Mouse (Mus musculus) embryonic facial prominence, embryonic 14.5 days (tissue): ENCODE results near the gene Vangl2. TPM values are rescaled to one million over a fixed set of nuclear protein-coding genes. Genes with fewer than 3 reads are reported as not detected.

Experiments used
- ATAC-seq: fragments of 200-750 bp; cut with Nextera tagmentation; 2 replicates; pipeline ENCODE4 v1.8.0; 2017; ENCODE audit warnings: low read depth, moderate number of reproducible peaks, moderate TSS enrichment
- DNase-seq: peaks from one replicate; pipeline ENCODE4 v3.0.0-alpha.2; 2015; ENCODE audit warnings: low spot score
- H3K27ac ChIP-seq: fragments of 300-500 bp; sonication (generic); replicated peaks from 2 replicates; pipeline ENCODE4 v1.5.1; 2014; ENCODE audit warnings: low read depth, mild to moderate bottlenecking, low read length, moderate library complexity
- H3K27me3 ChIP-seq: fragments of 300-500 bp; sonication (generic); replicated peaks from 2 replicates; pipeline ENCODE4 v1.6.1; 2014; ENCODE audit warnings: low read length; ENCODE audit not compliant: control insufficient read depth, insufficient read depth
- H3K36me3 ChIP-seq: fragments of 300-500 bp; sonication (generic); 2 replicates; pipeline ENCODE4 v1.6.1; 2014; ENCODE audit warnings: low read length, mixed read lengths; ENCODE audit not compliant: control insufficient read depth, insufficient read depth
- H3K4me1 ChIP-seq: fragments of 300-500 bp; sonication (generic); 2 replicates; pipeline ENCODE4 v1.6.1; 2014; ENCODE audit warnings: antibody characterized with exemption, low read length; ENCODE audit not compliant: control insufficient read depth, insufficient read depth
- H3K4me2 ChIP-seq: fragments of 300-500 bp; sonication (generic); 2 replicates; pipeline ENCODE4 v1.6.1; 2014; ENCODE audit warnings: low read depth, mild to moderate bottlenecking, low read length, moderate library complexity, mixed read lengths
- H3K4me3 ChIP-seq: fragments of 300-500 bp; sonication (generic); 2 replicates; pipeline ENCODE4 v1.5.1; 2014; ENCODE audit warnings: low read depth, mild to moderate bottlenecking, low read length
- H3K9ac ChIP-seq: fragments of 300-500 bp; sonication (generic); 2 replicates; pipeline ENCODE4 v1.6.1; 2014; ENCODE audit warnings: low read depth, mild to moderate bottlenecking, low read length, moderate library complexity, mixed read lengths
- H3K9me3 ChIP-seq: fragments of 300-500 bp; sonication (generic); 2 replicates; pipeline ENCODE4 v1.6.1; 2016; ENCODE audit warnings: low read length; ENCODE audit not compliant: control insufficient read depth
- WGBS: fragments of 180-500 bp; shearing (Covaris S2); extraction: QIAGEN DNeasy Blood & Tissue Kit; methylation state at CpG from one replicate; pipeline ENCODE4 v1.1.7; 2014; 5-methylcytosine and 5-hydroxymethylcytosine counted together
- polyA plus RNA-seq: library from polyadenylated mRNA; unstranded; fragments of >200 nt; fragmentation: Nextera tagmentation; extraction: Ambion mirVana; gene quantifications from 2 replicates; pipeline ENCODE4 v1.2.1, GENCODE M21; 2014

The Vangl2 gene
- polyA plus RNA-seq, 1 experiment from 2014 or later: 13.5 TPM

DNA sequence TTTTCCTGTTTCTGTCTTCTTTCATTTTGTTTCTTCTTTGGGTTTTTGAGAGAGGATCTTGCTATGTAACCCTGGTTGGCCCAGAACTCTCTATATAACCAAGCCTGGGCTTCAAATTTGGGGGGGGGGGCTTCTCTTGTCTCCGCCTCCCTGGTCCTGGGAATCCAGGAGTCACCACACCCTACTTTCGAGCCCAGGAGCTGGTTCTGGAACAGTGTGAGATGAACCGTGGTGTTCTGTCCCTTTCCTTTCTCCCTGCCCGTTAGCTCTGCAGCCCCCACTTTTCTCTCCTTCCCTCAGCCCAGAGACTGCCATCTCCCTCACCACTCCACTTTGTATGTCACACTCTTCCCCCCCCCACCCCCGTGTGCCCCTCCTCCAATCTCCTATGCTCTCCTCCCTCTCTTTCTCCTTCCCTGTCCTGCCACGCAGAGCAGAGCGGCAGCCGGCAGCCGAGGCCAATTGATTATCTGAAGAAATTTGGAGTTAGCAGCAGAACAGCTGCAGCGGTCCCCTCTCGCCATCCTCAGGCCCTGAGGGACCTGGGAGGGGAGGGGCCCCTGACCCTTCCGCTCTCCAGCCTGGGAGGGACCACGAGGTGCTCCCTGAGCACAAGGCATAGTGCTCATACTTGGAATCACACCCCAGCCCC lies 21.0 kb upstream of the Vangl2 start:
- Histone ChIP-seq H3K27ac (peak overlapping the region; percentile 58), H3K36me3 (no peaks in the 10 kb centered on the region), H3K4me1 (peaks cover 14% of the 10 kb centered on the region), H3K9ac (peak overlapping the region; percentile 37; the same call in 1 of the 2 replicates), H3K4me3 (no peak overlapping the region), H3K9me3 (no peaks in the 10 kb centered on the region), H3K27me3 (peaks cover 23% of the 10 kb centered on the region), H3K4me2 (peak overlapping the region; percentile 24; the same call in 1 of the 2 replicates)
- ATAC-seq: peak; percentile 39
- peak; percentile 66 for DNase-seq
- WGBS: 17% methylated on average over 13 of the region's 13 CpGs

GRCm38 (mm10) chr1:172048241-172048734 lies 20.0 kb upstream of the Vangl2 start:
- ATAC-seq (peak; percentile 34; the same call in 1 of the 2 replicates), DNase-seq (peak; percentile 46)
- Histone ChIP-seq H3K27ac (peak overlapping the region; percentile 58), H3K4me3 (0 out of 2 replicates have a peak overlapping the region, but pooled peaks have one; percentile 16), H3K9me3 (no peaks in the 10 kb centered on the region), H3K9ac (no peak overlapping the region), H3K27me3 (peaks cover 14% of the 10 kb centered on the region), H3K36me3 (no peaks in the 10 kb centered on the region), H3K4me2 (peak overlapping the region; percentile 24; the same call in 1 of the 2 replicates), H3K4me1 (peaks cover 5% of the 10 kb centered on the region; the same call in 1 of the 2 replicates)
- 31% methylated on average over 6 of the region's 6 CpGs for WGBS

DNA sequence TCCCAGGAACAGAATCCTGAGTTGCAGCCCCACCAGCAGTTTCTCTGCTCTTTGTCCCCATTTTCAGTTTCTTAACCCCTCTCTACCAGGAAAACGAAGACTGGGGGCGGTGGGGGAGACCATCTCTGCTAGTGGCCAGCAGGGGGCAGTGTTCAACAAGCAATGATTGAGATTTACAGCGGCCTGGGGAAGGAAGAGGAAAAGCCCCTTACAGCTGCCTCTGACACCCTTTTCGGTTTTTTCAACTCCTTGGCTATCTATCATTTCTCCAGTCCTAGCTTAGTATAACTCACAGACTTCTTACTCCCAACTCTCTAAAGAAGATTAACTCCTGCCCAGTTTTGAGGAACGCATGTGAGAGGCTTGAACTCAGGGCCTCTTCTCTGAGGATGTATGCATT lies 18.7 kb upstream of the Vangl2 start:
- Histone ChIP-seq H3K4me1 (no peaks in the 10 kb centered on the region; the same call in 1 of the 2 replicates), H3K27ac (no peak overlapping the region), H3K27me3 (peaks cover 3% of the 10 kb centered on the region; the same call in 1 of the 2 replicates), H3K36me3 (no peaks in the 10 kb centered on the region), H3K9ac (no peak overlapping the region), H3K9me3 (no peaks in the 10 kb centered on the region), H3K4me3 (no peak overlapping the region), H3K4me2 (peak overlapping the region; percentile 15; the same call in 1 of the 2 replicates)
- WGBS: 18% methylated on average over 4 of the region's 5 CpGs
- DNase-seq (peak; percentile 88), ATAC-seq (peak; percentile 64; the same call in 1 of the 2 replicates)

- Histone ChIP-seq H3K4me3 (no peak overlapping the region), H3K4me1 (no peaks in the 10 kb centered on the region; the same call in 1 of the 2 replicates), H3K36me3 (no peaks in the 10 kb centered on the region), H3K4me2 (no peak overlapping the region), H3K27ac (no peak overlapping the region), H3K9me3 (no peaks in the 10 kb centered on the region), H3K27me3 (peaks cover 3% of the 10 kb centered on the region; the same call in 1 of the 2 replicates), H3K9ac (no peak overlapping the region)
- no peak for ATAC-seq
- no peak for DNase-seq
- WGBS: 72% methylated on average over 8 of the region's 8 CpGs
These were observed 18.2 kb upstream of the Vangl2 start for GRCm38 (mm10) chr1:172046410-172046809.

GRCm38 (mm10) chr1:172029914-172030313 lies 1.7 kb upstream of the Vangl2 start:
- ATAC-seq (no peak), DNase-seq (no peak)
- Histone ChIP-seq H3K27ac (no peak overlapping the region), H3K9me3 (no peaks in the 10 kb centered on the region), H3K36me3 (no peaks in the 10 kb centered on the region), H3K9ac (no peak overlapping the region), H3K4me2 (no peak overlapping the region), H3K27me3 (no peaks in the 10 kb centered on the region), H3K4me1 (peaks cover 17% of the 10 kb centered on the region), H3K4me3 (no peak overlapping the region)
- WGBS: 89% methylated on average over 2 of the region's 2 CpGs

DNA sequence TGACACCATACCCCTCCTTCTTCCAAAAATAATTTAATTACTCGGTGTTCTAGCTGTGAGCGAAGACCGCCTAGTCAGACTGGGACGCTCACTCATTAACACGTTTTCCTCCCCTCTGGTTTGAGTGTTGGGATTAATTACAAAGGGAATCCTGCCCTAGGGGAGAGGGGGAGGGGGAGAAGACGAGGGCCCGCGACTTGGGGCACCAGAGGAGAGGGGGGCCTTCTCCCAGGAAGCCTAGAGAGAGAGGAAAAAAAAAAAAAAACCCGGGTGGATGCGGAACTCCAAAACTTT lies 488 bp downstream of the Vangl2 start:
- H3K27me3 ChIP-seq: no peaks in the 10 kb centered on the region
- H3K27ac ChIP-seq: peak overlapping the region; percentile 95
- 6% methylated on average over 10 of the region's 10 CpGs for WGBS
- H3K9me3 ChIP-seq: no peaks in the 10 kb centered on the region
- H3K9ac ChIP-seq: peak overlapping the region; percentile 92
- H3K4me1 ChIP-seq: peaks cover 24% of the 10 kb centered on the region
- H3K4me3 ChIP-seq: peak overlapping the region; percentile 81
- H3K4me2 ChIP-seq: peak overlapping the region; percentile 65
- no peaks in the 10 kb centered on the region for H3K36me3 ChIP-seq
- DNase-seq (no peak), ATAC-seq (peak; percentile 19)

DNA sequence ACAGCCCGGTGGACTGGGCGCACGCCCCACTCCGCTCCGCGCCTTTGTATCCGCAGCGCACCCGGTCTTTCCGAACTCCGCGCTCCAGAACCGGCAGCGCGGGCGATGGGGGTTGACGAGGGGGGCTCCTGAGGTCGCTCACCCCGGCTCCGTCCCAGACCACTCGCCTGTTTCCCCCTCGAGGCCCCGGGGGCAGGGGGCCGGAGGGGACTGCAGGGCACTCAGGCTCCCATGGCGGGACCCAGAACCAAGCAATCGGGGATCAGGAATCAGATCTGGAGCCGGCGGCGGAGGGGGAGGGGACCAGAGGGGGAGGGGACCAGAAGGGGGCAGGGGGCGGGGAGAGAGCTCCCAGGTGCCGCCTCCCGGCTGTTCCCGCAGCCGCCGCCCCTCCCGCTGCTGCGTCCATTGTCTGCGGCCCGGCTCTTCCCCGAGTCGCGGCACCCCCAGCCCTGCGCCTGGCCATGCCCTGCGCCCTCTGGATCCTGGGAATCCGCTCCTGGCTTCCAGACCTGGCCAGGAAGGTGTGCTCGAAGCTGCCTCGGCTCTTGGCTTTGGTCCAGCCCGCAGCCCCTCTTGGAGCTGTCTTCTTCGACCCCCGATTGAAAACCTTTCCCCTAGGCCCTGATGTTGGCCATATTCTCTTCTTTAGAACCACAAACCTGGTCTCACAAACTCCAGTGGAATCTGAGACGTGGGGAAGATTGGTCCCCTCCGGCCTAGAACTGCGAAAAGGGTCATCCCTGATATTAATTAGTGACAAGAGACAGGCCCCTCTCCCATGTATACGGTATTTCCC lies 1.0 kb downstream of the Vangl2 start:
- Histone ChIP-seq H3K9ac (peak overlapping the region; percentile 92), H3K27ac (peak overlapping the region; percentile 95), H3K4me1 (peaks cover 25% of the 10 kb centered on the region), H3K4me2 (peak overlapping the region; percentile 65), H3K4me3 (peak overlapping the region; percentile 81), H3K27me3 (no peaks in the 10 kb centered on the region), H3K9me3 (no peaks in the 10 kb centered on the region), H3K36me3 (0 out of 2 replicates have a peak, but pooled peaks cover 3% of the 10 kb centered on the region)
- ATAC-seq (peak; percentile 91), DNase-seq (peak; percentile 89)
- WGBS: 0% methylated on average over 32 of the region's 54 CpGs

DNA sequence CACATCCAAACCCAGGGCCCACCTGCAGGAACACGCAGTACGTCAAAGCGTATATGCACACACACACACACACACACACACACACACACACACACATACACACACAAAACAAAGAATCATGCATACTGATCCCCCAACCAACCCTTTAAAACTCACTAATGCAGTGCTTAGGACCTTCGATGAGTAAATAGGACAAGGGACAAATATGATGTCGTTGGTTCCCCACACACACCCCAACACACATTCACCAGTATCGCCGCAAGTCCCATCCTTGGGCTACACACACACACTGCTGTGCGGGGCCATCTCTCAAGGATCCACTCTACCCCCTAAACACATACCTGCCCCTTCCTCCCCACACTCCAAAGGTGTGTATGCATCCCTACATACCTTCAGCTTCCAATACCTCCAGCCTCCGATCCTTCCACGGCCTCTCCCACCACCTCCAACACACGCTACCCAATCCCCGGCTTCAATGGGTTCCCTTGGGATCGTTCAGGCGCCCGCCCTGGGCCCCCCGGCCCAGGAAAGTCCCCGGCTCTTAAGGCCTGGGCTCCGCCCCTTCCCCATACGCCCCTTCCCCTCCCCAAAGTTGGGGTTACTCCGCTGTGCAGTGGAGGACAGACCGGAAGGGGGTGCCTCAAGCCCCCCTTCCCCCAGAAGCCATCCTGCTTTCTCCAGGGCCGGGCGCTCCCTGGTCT lies 1.9 kb downstream of the Vangl2 start:
- Histone ChIP-seq H3K36me3 (0 out of 2 replicates have a peak, but pooled peaks cover 7% of the 10 kb centered on the region), H3K9me3 (no peaks in the 10 kb centered on the region), H3K9ac (peak overlapping the region; percentile 92), H3K27me3 (no peaks in the 10 kb centered on the region), H3K4me3 (peak overlapping the region; percentile 81), H3K4me2 (peak overlapping the region; percentile 65), H3K27ac (peak overlapping the region; percentile 95), H3K4me1 (peaks cover 29% of the 10 kb centered on the region)
- ATAC-seq (peak; percentile 87), DNase-seq (peak; percentile 94)
- WGBS: under 1% methylated on average over 22 of the region's 23 CpGs
